Mouse (Mus musculus) mouse embryonic stem cell (cell line): ENCODE results near the gene Coa6.

Experiments
- in situ Hi-C, 2 experiments: fragments of 300-500 bp; cut with MboI; formaldehyde crosslinking; loops; 1 replicate in 1 of 2; 3 replicates in 1 of 2; pipeline ENCODE4 v1.14.3; 2019 to 2020; ENCODE audit warnings: low sequenced_read_pairs in 2 of 2, low pct_unique_long_range_greater_than_20kb in 1 of 2, mixed read lengths in 1 of 2; ENCODE audit not compliant: unreplicated experiment in 1 of 2

The Coa6 gene

DNA sequence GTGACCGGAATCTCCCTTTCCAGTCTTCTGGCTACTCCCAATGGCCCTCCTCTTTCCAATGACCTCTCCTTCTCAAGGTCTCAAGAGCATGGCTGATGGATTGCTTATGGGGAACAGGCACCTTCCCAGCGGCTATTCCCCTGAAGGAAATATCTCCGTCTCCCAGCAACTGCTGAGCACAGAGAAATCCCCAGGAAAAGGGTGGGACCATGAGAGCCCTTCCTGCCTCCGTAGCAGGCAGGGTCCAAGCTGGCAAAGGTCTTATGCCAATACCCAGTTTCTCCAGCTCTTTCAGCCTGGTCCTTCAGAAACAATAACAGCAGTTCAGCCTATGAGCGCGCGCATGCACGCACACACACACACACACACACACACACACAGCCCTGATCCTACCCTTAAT is 28.8 kb downstream of the Coa6 start:
- in situ Hi-C loops: no loop called here

GRCm38 (mm10) chr8:126455383-126455782 is 33.1 kb downstream of the Coa6 start:
- in situ Hi-C loops: no loop called here

DNA sequence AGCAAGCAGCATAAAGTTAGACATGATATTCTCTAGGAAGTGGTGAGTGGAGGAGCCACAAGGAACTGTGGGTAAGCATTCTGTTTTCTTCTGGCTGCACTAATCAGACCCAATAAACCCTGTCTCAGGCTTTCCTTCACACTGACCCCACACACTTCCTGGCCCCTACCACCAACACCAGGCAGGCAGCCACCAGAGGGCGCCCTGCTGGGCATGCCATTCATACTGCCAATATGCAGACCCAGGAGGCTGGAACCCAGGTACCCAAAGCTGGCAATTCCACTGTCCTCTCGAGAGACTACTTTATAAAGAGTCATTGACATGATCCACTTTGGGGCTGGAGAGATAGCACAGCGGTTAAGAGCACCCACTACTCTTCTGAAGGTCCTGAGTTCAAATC is 38.0 kb downstream of the Coa6 start:
- in situ Hi-C loops: no loop called here

DNA sequence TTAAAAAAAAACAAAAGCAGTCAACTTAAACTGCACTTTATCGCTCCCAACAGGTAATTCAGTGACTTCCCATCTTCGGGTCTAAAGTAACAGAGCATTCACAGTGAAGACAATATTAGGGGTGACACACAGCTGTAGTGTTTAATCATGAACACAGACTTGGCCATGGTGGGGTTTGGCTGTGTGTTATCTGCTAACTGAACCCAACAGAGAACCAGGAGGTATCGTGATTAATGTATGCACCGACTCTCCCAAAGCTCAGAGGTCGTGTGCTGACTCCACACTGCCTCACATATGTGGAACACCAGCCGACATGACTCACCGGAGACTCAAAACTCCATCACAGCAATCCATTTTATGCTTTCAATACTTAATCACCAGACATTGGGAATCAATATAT is 39.4 kb downstream of the Coa6 start:
- in situ Hi-C loops: no loop called here

GRCm38 (mm10) chr8:126464071-126464470 is 41.8 kb downstream of the Coa6 start:
- in situ Hi-C loops: no loop called here

DNA sequence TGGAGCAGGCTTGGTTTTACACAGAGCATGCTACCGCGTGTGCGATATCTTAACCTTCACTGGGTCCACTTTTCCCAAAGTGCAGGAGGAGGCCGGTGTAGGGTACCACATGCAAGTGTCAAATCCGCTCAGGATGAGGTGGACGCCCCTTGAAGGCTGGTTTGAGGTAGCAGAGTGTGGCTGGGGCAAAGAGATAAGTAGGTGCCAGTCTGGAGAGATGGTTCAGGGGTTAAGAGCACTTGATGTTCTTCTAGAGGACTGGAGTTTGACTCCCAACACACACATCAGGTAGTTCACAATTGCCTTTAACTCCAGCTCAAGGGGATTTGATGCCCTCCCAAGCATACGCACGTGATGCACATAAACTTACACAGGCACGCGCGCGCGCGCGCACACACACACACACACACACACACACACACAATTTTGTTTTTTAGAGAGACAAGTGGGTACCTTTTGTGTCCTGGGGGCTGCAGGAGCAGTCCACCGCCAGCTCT is 51.5 kb downstream of the Coa6 start:
- in situ Hi-C loops: no loop called here

DNA sequence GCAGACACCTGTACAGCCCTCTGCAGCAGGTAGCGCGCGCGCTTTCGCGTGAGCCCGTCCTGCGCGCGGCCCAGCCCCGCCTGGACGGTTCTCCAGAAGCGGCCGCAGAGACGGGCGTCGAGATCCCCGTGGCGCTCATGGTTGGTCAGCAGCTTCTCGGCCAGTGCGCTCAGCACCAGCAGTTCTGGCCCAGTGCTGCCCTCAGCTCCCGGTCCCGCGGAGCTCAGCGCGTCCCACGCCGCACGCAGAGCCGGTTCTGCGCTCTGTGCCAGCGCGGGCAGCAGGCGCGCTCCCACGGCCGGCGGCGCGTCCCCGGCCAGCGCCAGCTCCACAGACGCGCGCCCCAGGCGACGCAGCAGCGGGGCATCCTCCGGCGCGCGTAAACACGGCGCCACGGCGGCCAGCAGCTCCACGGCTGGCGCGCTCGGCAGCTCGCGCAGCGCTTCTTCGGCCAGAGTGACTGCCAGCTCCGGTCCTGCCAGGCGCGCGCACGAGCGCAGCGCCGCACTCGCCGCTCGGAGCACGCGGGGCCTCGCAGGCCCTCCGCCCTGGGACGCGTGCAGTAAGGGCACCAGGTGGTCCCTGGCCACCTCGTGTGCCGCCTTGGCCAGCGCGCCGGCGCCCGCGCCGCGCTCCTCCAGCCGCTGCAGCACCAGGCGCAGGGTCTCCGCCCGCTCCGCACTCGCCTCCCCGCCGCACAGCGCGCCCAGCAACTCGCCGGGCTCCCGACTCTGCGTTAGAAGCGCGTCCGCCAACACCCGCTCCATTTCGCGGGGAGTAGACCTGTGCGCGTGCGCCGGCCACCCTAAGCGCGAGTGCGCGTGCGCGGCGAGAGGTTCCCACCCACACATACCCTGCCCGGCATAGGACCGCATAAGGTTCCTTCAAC is 52.2 kb downstream of the Coa6 start, which contains the start of gene Tarbp1:
Gene Tarbp1 (minus strand): TSS at position 767 of the 889 bp plus-strand sequence.
- in situ Hi-C loops: no loop called here
